Mouse (Mus musculus) forebrain, embryonic 13.5 days (tissue): ENCODE measurements at regions not wholly inside any gene's neighbourhood (a gene's known extent, or its start where the extent isn't known, plus 50 kb on each side); places are given as distances from the start of the nearest gene placed in this dataset.

Experiments
- ATAC-seq: fragments of 200-750 bp; cut with Nextera tagmentation; 2 replicates; pipeline ENCODE4 v1.8.0; 2017
- H3K27ac ChIP-seq: fragments of 300-500 bp; sonication (generic); 2 replicates; pipeline ENCODE4 v1.5.1; 2015; ENCODE audit warnings: inconsistent platforms, mild to moderate bottlenecking, moderate library complexity
- H3K27me3 ChIP-seq: fragments of 300-500 bp; sonication (generic); 2 replicates; pipeline ENCODE4 v1.6.1; 2015; ENCODE audit warnings: mild to moderate bottlenecking, inconsistent platforms
- H3K36me3 ChIP-seq: fragments of 300-500 bp; sonication (generic); 2 replicates; pipeline ENCODE4 v1.6.1; 2015; ENCODE audit warnings: mild to moderate bottlenecking, inconsistent platforms; ENCODE audit not compliant: poor library complexity, severe bottlenecking
- H3K4me1 ChIP-seq: fragments of 300-500 bp; sonication (generic); 2 replicates; pipeline ENCODE4 v1.6.1; 2015; ENCODE audit warnings: inconsistent platforms
- H3K4me2 ChIP-seq: fragments of 300-500 bp; sonication (generic); 2 replicates; pipeline ENCODE4 v1.6.1; 2015; ENCODE audit warnings: inconsistent platforms, mild to moderate bottlenecking, moderate library complexity
- H3K4me3 ChIP-seq: fragments of 300-500 bp; sonication (generic); 2 replicates; pipeline ENCODE4 v1.5.1; 2015; ENCODE audit warnings: mild to moderate bottlenecking, inconsistent platforms
- H3K9ac ChIP-seq: fragments of 300-500 bp; sonication (generic); 2 replicates; pipeline ENCODE4 v1.6.1; 2015; ENCODE audit warnings: mild to moderate bottlenecking, inconsistent platforms
- H3K9me3 ChIP-seq: fragments of 300-500 bp; sonication (generic); replicated peaks from 2 replicates; pipeline ENCODE4 v1.6.1; 2016; ENCODE audit warnings: inconsistent platforms
- WGBS: fragments of 180-500 bp; shearing (Covaris S2); methylation state at CpG from one replicate; pipeline ENCODE4 v1.1.7; 2015; 5-methylcytosine and 5-hydroxymethylcytosine counted together

DNA sequence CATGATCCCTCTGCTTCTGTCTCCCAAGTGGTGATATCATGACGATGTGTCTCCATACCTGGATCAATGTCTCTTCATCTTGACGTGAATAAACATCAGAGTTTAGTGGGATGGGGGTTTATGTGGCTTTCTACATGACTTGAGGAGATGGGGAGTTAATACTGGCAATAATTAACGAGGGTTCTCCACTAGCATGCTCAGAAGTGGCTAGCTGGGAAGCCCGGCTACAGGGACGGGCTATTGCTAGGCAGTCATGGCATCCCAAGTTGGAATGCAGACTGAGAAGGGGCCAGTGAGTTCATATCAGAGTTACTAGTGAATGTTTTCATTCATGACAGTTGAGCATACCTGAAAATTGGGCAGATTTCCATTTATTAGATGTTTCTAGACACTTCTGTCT lies 71.4 kb upstream of the Irx3 start:
- peak overlapping the region; percentile 57; the same call in 1 of the 2 replicates for H3K4me2 ChIP-seq
- H3K27me3 ChIP-seq = peaks cover 82% of the 10 kb centered on the region
- H3K9ac ChIP-seq = no peak overlapping the region
- no peak overlapping the region for H3K27ac ChIP-seq
- no peaks in the 10 kb centered on the region for H3K9me3 ChIP-seq
- 64% methylated on average over 5 of the region's 5 CpGs for WGBS
- no peak for ATAC-seq
- no peak overlapping the region for H3K4me3 ChIP-seq
- no peaks in the 10 kb centered on the region for H3K36me3 ChIP-seq
- peaks cover 22% of the 10 kb centered on the region for H3K4me1 ChIP-seq

DNA sequence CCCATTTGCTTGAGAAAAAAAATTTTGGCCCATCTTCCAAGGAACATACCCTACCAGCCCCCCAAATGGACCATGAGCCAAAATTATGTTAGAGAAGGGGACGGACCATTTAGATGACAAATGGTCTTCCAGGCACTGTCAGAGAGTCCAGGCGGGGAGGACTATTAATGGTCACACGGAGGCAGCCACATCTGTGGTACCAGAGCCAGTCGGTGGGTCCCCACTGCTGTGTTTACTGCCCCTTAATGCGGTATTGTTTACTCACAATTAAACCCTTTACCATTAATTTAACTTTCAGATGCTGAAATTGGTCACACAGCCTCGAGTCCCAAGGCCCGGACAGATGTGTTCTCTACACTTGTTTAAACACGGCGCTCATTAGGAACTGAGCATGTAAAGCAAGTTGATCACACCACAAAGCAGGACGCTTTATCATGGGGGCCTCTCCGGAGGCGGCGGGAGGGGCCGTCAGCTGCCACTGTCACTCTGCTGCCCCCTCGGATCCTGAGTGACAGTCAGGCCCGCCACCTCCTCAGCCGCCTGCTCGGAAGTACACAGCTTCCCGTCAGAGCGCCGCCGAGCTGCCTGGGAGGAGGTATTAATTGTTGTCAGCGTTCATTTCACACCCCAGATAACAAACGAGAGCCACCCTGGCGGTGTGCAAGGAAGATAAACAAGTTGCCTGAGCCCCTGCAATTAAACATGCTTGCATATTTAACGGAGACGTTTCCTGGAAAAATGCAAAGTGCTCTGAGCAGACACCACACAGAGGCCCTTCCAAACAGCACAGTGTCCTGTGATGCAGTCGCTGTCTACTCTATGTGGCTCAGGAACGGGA lies 70.6 kb upstream of the Irx3 start:
- Histone ChIP-seq H3K9ac (no peak overlapping the region), H3K4me2 (peak overlapping the region; percentile 57), H3K4me3 (peak overlapping the region; percentile 23; the same call in 1 of the 2 replicates), H3K4me1 (peaks cover 22% of the 10 kb centered on the region), H3K27me3 (peaks cover 81% of the 10 kb centered on the region), H3K9me3 (no peaks in the 10 kb centered on the region), H3K36me3 (no peaks in the 10 kb centered on the region), H3K27ac (no peak overlapping the region)
- ATAC-seq = peak; percentile 71
- 12% methylated on average over 29 of the region's 29 CpGs for WGBS

DNA sequence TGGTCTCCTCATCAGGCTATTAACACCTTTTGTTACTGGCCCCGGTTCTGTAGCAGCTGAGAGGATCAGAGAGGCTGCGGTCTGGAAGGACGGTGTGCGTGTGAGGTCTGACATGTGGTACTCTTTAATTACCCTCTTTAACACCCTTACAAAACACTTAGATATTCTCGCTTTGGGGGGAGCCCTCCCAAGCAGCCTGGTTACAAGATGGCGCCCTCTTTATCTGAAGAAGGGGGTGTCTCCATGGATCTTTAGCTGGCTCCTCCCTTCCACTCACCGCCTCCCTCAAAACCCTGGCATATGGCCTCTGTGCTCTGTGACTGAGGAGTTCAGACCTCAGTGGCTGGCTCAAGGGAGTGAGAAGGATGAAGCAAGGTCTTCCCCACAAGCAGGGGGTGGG lies 65.2 kb upstream of the Irx3 start:
- no peaks in the 10 kb centered on the region for H3K9me3 ChIP-seq
- peaks cover 34% of the 10 kb centered on the region for H3K4me1 ChIP-seq
- WGBS = 15% methylated on average over 7 of the region's 7 CpGs
- H3K9ac ChIP-seq = no peak overlapping the region
- H3K27me3 ChIP-seq = peaks cover 82% of the 10 kb centered on the region
- no peak overlapping the region for H3K4me2 ChIP-seq
- peak; percentile 43; the same call in 1 of the 2 replicates for ATAC-seq
- H3K27ac ChIP-seq = no peak overlapping the region
- no peaks in the 10 kb centered on the region for H3K36me3 ChIP-seq
- H3K4me3 ChIP-seq = no peak overlapping the region

DNA sequence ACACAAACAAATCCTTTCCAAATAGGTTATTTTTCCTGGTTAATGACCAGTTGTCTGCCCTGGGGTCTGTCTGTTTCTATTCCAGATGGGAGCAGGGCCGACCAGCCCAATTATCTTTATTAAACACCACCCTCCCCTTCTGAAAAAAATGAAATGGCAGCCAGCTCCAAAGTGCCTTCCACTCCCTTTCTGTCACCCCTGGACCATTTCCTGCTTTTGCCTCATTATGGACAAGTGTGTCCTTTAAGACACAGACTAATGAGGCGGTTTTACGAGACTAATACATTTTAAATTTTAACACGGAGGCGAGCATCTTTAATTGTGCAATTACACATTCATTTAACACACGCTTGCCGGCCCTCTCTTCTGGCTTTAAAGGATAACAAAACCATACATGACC lies 64.2 kb upstream of the Irx3 start:
- no peak overlapping the region for H3K27ac ChIP-seq
- H3K9ac ChIP-seq = no peak overlapping the region
- no peaks in the 10 kb centered on the region for H3K36me3 ChIP-seq
- H3K4me2 ChIP-seq = no peak overlapping the region
- peaks cover 33% of the 10 kb centered on the region for H3K4me1 ChIP-seq
- 23% methylated on average over 7 of the region's 7 CpGs for WGBS
- ATAC-seq = no peak
- no peak overlapping the region for H3K4me3 ChIP-seq
- peaks cover 85% of the 10 kb centered on the region for H3K27me3 ChIP-seq
- H3K9me3 ChIP-seq = no peaks in the 10 kb centered on the region

DNA sequence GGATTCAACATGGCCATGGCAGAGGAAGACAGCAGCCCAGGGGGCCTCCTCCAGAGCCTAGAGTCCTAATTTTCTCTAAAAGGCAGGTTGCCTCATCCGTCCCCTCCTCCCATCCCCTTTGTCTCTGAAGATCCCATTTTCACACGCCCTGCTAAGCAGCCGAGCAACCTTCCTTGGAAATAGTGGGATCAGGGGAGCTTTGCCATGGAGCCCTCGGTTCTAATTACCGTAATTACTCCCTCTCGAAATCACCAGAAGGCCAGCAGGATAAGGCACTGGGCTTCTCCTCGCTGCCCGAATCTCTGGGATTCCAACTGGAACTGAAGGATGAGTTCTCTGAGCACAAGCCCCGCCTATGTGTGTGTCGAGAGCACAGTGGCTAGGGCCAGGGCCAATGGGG lies 63.5 kb upstream of the Irx3 start:
- Histone ChIP-seq H3K4me2 (no peak overlapping the region), H3K27me3 (peaks cover 85% of the 10 kb centered on the region), H3K4me1 (peaks cover 33% of the 10 kb centered on the region), H3K36me3 (no peaks in the 10 kb centered on the region), H3K4me3 (no peak overlapping the region), H3K9me3 (no peaks in the 10 kb centered on the region), H3K27ac (no peak overlapping the region), H3K9ac (no peak overlapping the region)
- 2% methylated on average over 10 of the region's 10 CpGs for WGBS
- 0 out of 2 replicates have a peak, but pooled peaks have one; percentile 51 for ATAC-seq

DNA sequence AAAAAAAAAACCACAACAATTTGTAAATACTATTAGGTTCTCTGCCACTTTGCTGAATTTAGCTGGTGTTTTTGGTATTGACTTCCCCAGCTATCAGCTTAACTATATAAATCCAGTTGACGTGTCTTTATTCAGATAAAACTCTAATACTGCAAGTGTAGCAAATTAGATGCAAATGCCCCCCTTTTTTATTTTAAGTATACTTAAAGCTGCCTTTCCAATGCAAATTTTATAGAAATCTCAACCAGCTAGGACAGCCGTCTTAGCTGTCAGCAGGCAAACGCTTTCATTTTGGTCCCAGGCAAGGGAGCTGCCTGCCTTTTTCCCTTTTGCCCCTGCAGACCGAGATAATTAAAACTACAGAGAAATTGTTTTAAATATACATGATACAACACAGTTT lies 61.6 kb upstream of the Irx3 start:
- no peaks in the 10 kb centered on the region for H3K9me3 ChIP-seq
- ATAC-seq = no peak
- no peak overlapping the region for H3K27ac ChIP-seq
- WGBS = 16% methylated on average over 4 of the region's 4 CpGs
- H3K4me2 ChIP-seq = no peak overlapping the region
- no peaks in the 10 kb centered on the region for H3K36me3 ChIP-seq
- H3K4me3 ChIP-seq = no peak overlapping the region
- H3K27me3 ChIP-seq = peaks cover 85% of the 10 kb centered on the region
- H3K9ac ChIP-seq = no peak overlapping the region
- peaks cover 33% of the 10 kb centered on the region for H3K4me1 ChIP-seq

DNA sequence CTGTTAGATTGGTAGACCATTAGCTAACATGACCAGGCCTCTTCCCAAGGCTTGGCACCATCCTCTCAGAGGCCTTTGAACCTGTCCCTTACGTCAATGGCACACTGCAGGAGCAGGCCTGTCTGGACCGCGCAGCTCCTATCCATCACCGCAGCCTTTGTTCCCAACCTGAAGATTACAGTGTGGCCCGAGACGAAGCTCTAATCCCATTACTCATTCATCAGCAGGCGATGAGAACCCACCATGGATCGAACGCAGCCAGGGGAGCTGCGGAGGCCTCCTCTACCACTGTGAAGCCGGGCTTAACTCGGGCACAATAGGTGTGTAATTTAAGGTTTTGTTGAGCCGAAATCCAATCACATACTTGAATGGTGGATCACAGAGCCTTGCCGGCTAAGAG lies 54.0 kb upstream of the Irx3 start:
- Histone ChIP-seq H3K27ac (no peak overlapping the region), H3K9me3 (no peaks in the 10 kb centered on the region), H3K4me1 (no peaks in the 10 kb centered on the region), H3K36me3 (no peaks in the 10 kb centered on the region), H3K9ac (no peak overlapping the region), H3K4me3 (no peak overlapping the region), H3K27me3 (peaks cover 82% of the 10 kb centered on the region), H3K4me2 (no peak overlapping the region)
- no peak for ATAC-seq
- WGBS = 4% methylated on average over 14 of the region's 14 CpGs

DNA sequence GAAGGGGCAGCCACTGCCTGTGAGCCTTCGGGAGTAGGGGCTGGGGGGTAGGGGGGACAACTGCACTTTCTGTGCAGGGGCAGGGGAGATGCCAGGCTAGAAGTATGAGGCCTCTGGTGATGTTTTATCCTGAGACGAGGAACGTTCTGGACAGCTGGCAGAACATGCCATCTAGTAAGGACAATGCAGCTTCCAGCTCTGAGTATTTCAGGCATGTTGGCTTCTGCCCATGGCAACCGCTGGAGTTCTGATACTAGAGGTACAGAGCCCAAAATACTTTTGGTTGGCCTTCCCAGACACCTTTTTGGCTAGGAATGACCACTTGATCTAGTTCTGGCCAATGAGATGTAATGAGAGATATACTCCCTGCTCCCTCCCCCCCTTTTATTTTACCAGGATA lies 52.5 kb upstream of the Irx3 start:
- ATAC-seq = no peak
- no peak overlapping the region for H3K27ac ChIP-seq
- WGBS = 74% methylated on average over 4 of the region's 4 CpGs
- no peak overlapping the region for H3K4me3 ChIP-seq
- H3K9me3 ChIP-seq = no peaks in the 10 kb centered on the region
- peaks cover 69% of the 10 kb centered on the region for H3K27me3 ChIP-seq
- no peak overlapping the region for H3K9ac ChIP-seq
- H3K4me1 ChIP-seq = no peaks in the 10 kb centered on the region
- no peaks in the 10 kb centered on the region for H3K36me3 ChIP-seq
- H3K4me2 ChIP-seq = no peak overlapping the region

DNA sequence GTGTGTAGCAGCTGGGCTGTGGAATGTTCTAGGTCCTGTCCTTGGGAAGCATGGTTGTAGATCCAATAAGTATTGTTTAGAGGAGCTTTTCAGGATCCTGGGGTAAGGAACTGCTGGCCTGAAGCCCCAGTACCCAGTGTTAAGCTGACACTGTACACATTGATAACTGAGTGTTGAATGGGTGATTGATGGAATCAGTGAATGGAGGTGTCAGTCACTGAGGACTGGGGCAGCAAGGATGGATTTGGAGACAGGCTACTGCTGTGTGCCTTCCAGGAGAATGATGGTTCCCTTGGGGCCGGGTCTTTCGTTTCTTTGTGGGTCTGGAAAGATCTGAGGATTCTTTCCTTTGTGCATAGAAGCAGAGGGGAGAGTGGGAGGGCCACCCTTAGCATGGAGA lies 51.9 kb upstream of the Irx3 start:
- no peak for ATAC-seq
- H3K9me3 ChIP-seq = no peaks in the 10 kb centered on the region
- no peak overlapping the region for H3K9ac ChIP-seq
- H3K36me3 ChIP-seq = no peaks in the 10 kb centered on the region
- H3K4me1 ChIP-seq = no peaks in the 10 kb centered on the region
- peaks cover 63% of the 10 kb centered on the region for H3K27me3 ChIP-seq
- WGBS = 36% methylated on average over 2 of the region's 2 CpGs
- no peak overlapping the region for H3K4me3 ChIP-seq
- H3K4me2 ChIP-seq = no peak overlapping the region
- H3K27ac ChIP-seq = no peak overlapping the region

DNA sequence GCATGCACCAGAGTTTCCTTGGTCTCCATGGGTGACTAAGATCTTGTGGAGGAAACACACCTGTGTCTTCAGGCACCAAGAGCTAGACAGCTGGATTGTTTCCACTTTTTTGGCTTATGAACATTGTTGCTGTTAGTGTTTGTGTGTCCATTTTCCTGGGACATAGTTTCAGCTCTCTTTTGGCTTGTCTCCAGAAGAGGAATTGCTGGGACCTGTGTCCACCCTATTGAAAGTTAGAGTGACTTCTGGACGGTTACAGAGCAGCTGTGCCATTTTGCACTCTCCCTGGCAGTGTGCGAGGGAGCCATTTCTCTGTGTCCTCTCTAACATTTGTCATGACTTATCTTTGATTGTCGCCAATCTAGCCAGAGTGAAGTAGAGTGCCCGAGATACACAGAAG lies 51.5 kb upstream of the Irx3 start:
- Histone ChIP-seq H3K4me1 (no peaks in the 10 kb centered on the region), H3K4me3 (no peak overlapping the region), H3K4me2 (no peak overlapping the region), H3K9ac (no peak overlapping the region), H3K27me3 (peaks cover 60% of the 10 kb centered on the region), H3K9me3 (no peaks in the 10 kb centered on the region), H3K36me3 (no peaks in the 10 kb centered on the region), H3K27ac (no peak overlapping the region)
- WGBS = 71% methylated on average over 4 of the region's 4 CpGs
- ATAC-seq = no peak
